22 mouse cellular contexts compared by ENCODE assay signal in genomic region chr13:91582212-91582611, GRCm38 (mm10).
DNase-seq lines count a peak whose midpoint lies in the region; ATAC-seq lines count a peak whose summit lies in the region.
"Had no signal": no experiment of that assay in that cellular context is flagged by ENCODE, and none has a peak within 500 bp of the region (broad histone marks: within the 10 kb centered on the region; RNA-seq: fewer than 3 reads in every experiment).

No protein-coding gene starts in this region.

- no peak overlapping the region for H3K27ac ChIP-seq in kidney, embryonic 14.5 days (ENCODE audit: low read depth, low read length)
- no peak overlapping the region for H3K27ac ChIP-seq in kidney, embryonic 16.5 days (ENCODE audit: low read length)
- no peak overlapping the region for H3K27ac ChIP-seq in forebrain, embryonic 13.5 days
- no peak overlapping the region for H3K27ac ChIP-seq in hindbrain, embryonic 13.5 days
- H3K27ac ChIP-seq: embryonic facial prominence, embryonic 10.5 days; embryonic facial prominence, embryonic 12.5 days had no signal

- H3K9ac ChIP-seq in kidney, embryonic 14.5 days (ENCODE audit: low read depth, low read length) = no peak overlapping the region
- no peak overlapping the region for H3K9ac ChIP-seq in kidney, embryonic 16.5 days (replicated peaks; ENCODE audit: low read length)
- H3K9ac ChIP-seq in forebrain, embryonic 13.5 days = no peak overlapping the region
- no peak overlapping the region for H3K9ac ChIP-seq in hindbrain, embryonic 13.5 days
- H3K9ac ChIP-seq: embryonic facial prominence, embryonic 12.5 days had no signal

- H3K4me2 ChIP-seq in kidney, embryonic 14.5 days (replicated peaks; ENCODE audit: low read depth, low read length) = no peak overlapping the region
- H3K4me2 ChIP-seq in kidney, embryonic 16.5 days (replicated peaks; ENCODE audit: low read depth, low read length) = no peak overlapping the region
- no peak overlapping the region for H3K4me2 ChIP-seq in forebrain, embryonic 13.5 days
- H3K4me2 ChIP-seq in hindbrain, embryonic 13.5 days = no peak overlapping the region
- H3K4me2 ChIP-seq: embryonic facial prominence, embryonic 12.5 days had no signal

- ATAC-seq in kidney, embryonic 14.5 days (ENCODE audit: low FRiP score, low TSS enrichment) = peak; percentile 73
- ATAC-seq in kidney, embryonic 16.5 days (ENCODE audit: low FRiP score, low TSS enrichment) = peak; percentile 67; the same call in 1 of the 2 replicates
- ATAC-seq in forebrain, embryonic 13.5 days = no peak
- no peak for ATAC-seq in hindbrain, embryonic 13.5 days (ENCODE audit: low FRiP score)
- ATAC-seq: forebrain, embryonic 14.5 days; forebrain, embryonic 16.5 days had no signal

- H3K27me3 ChIP-seq in kidney, embryonic 14.5 days (ENCODE audit: control insufficient read depth, insufficient read depth, low read length) = no peaks in the 10 kb centered on the region
- no peaks in the 10 kb centered on the region for H3K27me3 ChIP-seq in kidney, embryonic 16.5 days (ENCODE audit: insufficient read depth, low read length)
- H3K27me3 ChIP-seq in forebrain, embryonic 13.5 days = no peaks in the 10 kb centered on the region
- no peaks in the 10 kb centered on the region for H3K27me3 ChIP-seq in hindbrain, embryonic 13.5 days
- H3K27me3 ChIP-seq: embryonic facial prominence, embryonic 12.5 days had no signal

- DNase-seq in kidney, adult 18-20 months = no peak
- DNase-seq in kidney, postnatal 36 days = no peak
- peak; percentile 51 for DNase-seq in 3T3-L1 (ENCODE audit: low read depth, low spot score)
- DNase-seq in Muller cell, postnatal 12 days (ENCODE audit: inconsistent ontology term) = peak; percentile 54
- DNase-seq: adrenal gland, adult 2 months; adrenal gland, postnatal 10 days; adrenal gland, postnatal 25 days; cerebellum, adult 11 months; cerebellum, adult 18-20 months; cerebellum, adult 8-10 months; cerebellum, adult 9-11 months; cerebellum, postnatal 14 days; cerebellum, postnatal 36 days had no signal

- H3K9me3 ChIP-seq in kidney, embryonic 14.5 days (ENCODE audit: control insufficient read depth, low read length) = no peaks in the 10 kb centered on the region
- H3K9me3 ChIP-seq in kidney, embryonic 16.5 days (ENCODE audit: low read length) = no peaks in the 10 kb centered on the region
- H3K9me3 ChIP-seq in forebrain, embryonic 13.5 days (replicated peaks) = no peaks in the 10 kb centered on the region
- H3K9me3 ChIP-seq in hindbrain, embryonic 13.5 days = no peaks in the 10 kb centered on the region
- H3K9me3 ChIP-seq: embryonic facial prominence, embryonic 10.5 days; embryonic facial prominence, embryonic 12.5 days; G1E had no signal

- no peak overlapping the region for H3K4me3 ChIP-seq in kidney, embryonic 14.5 days (ENCODE audit: low read length)
- no peak overlapping the region for H3K4me3 ChIP-seq in kidney, embryonic 16.5 days (ENCODE audit: low read length)
- no peak overlapping the region for H3K4me3 ChIP-seq in forebrain, embryonic 13.5 days
- no peak overlapping the region for H3K4me3 ChIP-seq in hindbrain, embryonic 13.5 days
- H3K4me3 ChIP-seq: embryonic facial prominence, embryonic 10.5 days; embryonic facial prominence, embryonic 12.5 days had no signal

- no peaks in the 10 kb centered on the region for H3K36me3 ChIP-seq in kidney, embryonic 14.5 days (ENCODE audit: control insufficient read depth, insufficient read depth, low read length)
- no peaks in the 10 kb centered on the region for H3K36me3 ChIP-seq in kidney, embryonic 16.5 days (ENCODE audit: insufficient read depth, low read length)
- H3K36me3 ChIP-seq in forebrain, embryonic 13.5 days (ENCODE audit: poor library complexity, severe bottlenecking) = no peaks in the 10 kb centered on the region
- no peaks in the 10 kb centered on the region for H3K36me3 ChIP-seq in hindbrain, embryonic 13.5 days
- H3K36me3 ChIP-seq: embryonic facial prominence, embryonic 10.5 days; embryonic facial prominence, embryonic 12.5 days had no signal

- no peaks in the 10 kb centered on the region for H3K4me1 ChIP-seq in kidney, embryonic 14.5 days (ENCODE audit: control insufficient read depth, insufficient read depth, low read length)
- no peaks in the 10 kb centered on the region for H3K4me1 ChIP-seq in kidney, embryonic 16.5 days (ENCODE audit: insufficient read depth, low read length)
- H3K4me1 ChIP-seq in forebrain, embryonic 13.5 days = no peaks in the 10 kb centered on the region
- no peaks in the 10 kb centered on the region for H3K4me1 ChIP-seq in hindbrain, embryonic 13.5 days (replicated peaks)
- H3K4me1 ChIP-seq: embryonic facial prominence, embryonic 12.5 days had no signal

Comparison
In these comparisons a context has a peak if more than half of its experiments do, and no peak if none do; other contexts are left out.
1. ATAC-seq: peak in kidney, embryonic 14.5 days (single experiment) and kidney, embryonic 16.5 days (single experiment); none in forebrain, embryonic 13.5 days (single experiment) and hindbrain, embryonic 13.5 days (single experiment).
2. DNase-seq: peak in 3T3-L1 (single experiment) and Muller cell, postnatal 12 days (single experiment); none in kidney, adult 18-20 months (single experiment) and kidney, postnatal 36 days (0 of 2).